Mouse (Mus musculus) kidney, postnatal 10 days (tissue): ENCODE results near the gene Gm5941.
"Not testable (repeated sequence)": the region's sequence is repeated elsewhere in the genome, so short reads cannot be mapped to it uniquely, and the experiment has no call there.

ENCODE experiments used
- DNase-seq: peaks from one replicate; pipeline ENCODE4 v3.0.0; 2021; ENCODE audit warnings: mixed read lengths

Gene Gm5941

DNA sequence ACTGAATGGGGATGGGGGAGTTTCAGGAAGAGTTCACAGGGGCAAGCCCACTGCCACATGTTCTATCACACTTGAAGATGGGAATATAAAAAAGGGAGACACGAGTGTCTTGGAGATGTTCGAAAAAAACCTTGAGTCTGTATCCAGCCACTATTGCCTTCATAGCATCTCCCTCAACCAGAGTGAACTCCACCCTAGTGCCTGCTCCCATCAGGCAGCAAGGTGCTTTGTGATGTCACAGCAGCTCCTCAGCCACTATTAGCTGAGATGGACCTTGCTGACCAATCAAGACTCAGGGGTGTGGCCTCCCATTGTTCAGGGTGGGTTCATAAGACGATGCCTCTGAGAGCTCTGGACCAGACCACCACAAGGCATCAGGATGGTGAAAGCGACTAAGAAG lies at the start of gene Gm5941:
Gene Gm5941 (plus strand): TSS at position 301 of the 400 bp plus-strand sequence.
- not testable (repeated sequence) for DNase-seq

DNA sequence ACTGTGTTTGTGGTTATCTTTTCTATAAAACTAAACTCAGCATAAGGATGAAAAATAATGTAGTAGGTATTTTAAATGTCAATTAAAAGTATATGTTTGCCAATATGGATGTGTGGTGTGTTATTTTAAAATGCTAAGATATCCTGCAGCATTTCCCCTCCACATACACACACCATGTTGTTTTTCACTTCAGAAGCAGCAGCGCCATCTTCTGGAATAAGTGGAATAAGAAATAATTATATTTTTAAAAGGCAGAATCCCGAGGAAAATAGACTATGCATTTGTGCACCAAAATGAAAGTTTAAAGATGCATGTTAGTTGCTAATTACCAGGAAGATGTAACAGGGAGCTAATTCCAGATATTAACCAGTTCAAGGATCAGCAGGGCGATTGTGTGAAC lies 29.3 kb upstream of the Gm5941 start:
- no peak for DNase-seq

DNA sequence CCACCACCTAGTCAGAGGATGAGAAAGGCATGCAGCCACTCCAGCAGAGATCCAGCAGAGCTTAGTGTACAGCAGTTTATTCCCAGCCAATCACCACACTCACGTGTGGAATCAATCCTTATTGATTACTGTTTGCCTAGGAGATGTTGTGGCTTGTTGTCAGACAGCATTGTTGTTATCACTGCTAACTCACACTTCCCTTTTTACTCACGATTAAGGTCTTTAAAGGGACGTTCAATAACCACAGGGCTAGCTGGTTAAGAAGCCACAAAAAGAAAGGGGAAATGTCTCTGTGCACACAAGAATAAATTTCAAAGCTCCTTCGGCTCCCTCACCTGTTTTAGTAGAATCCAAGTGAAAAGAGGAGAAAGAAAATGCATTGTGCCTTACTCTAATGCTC lies 25.0 kb upstream of the Gm5941 start:
- DNase-seq = no peak

DNA sequence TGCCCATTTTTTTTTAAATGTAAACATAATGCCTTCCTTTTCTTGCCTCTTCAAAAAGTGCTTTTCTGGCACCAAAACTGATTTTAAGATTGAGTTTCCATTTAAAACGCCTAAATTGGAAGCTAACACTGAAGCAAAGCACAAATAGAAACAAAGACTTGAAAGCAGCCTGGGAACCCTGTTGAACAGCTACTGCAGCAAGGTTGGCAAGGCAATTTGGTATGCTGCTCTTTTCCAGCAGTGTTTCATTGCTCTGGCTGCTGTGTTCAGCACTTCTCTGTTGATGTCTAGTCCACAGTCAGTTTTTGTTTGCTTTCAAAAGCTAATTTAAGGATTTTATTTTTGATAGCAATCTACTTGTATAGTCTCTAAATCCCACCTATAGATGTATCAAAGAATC lies 8.5 kb downstream of the Gm5941 start:
- DNase-seq = no peak

DNA sequence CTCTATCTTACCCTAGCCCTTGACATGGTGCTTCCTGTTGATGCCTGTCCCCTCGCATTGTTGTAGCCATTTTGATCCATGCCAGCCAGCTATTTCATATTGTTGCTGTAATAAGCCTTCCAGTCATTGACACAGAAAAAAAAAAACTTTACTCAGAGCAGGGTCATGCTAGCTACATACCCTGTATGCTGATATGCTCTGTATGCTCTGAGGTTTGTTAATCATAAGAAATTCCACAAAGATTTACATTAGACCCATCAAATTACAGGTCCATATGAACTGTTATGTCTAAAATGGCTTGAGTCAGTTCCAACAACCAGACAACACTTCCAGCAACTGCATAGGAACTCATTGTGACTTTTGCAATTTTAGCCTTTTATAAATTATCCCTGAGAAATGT lies 38.1 kb downstream of the Gm5941 start:
- DNase-seq = no peak
